Mouse (Mus musculus) liver, embryonic 14.5 days (tissue): ENCODE results near the gene Alg9.

ENCODE experiments used
- CTCF ChIP-seq: IDR thresholded peaks from 2 replicates; pipeline ENCODE4 v1.5.1; 2016; ENCODE audit warnings: antibody characterized with exemption, low read depth, control low read depth
- EP300 ChIP-seq: IDR thresholded peaks from 2 replicates; pipeline ENCODE4 v1.6.1; 2016; ENCODE audit warnings: antibody characterized with exemption, low read depth

DNA sequence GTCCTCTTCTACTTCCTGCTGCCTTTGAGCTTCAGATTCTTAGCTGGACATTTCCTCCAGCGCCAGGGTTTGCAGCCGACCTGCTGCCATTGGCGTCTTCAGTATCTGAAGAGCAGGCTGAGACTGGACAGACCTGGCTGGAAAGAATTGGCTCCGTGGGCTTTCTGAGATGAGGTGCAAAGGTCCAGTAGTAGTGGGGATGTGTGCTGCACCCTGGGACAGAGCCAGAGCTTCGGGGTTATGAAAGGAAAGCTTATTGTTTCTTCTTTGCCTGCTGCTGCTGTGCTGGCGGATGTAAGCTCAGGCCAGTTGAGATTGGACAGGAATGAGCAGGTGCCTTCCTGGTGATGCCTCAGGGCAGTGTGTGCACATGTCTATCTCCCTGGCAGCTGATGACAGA is 99.2 kb downstream of the Alg9 start:
- TF ChIP-seq CTCF (no peak), EP300 (no peak)
